Mouse (Mus musculus): ENCODE results near the gene Pcbp1.

- TF ChIP-seq CTCF (conservative IDR thresholded peaks at IDR 0.05; ENCODE audit: low read length) (no peak), NANOG (IDR thresholded peaks at IDR 0.05; ENCODE audit: borderline replicate concordance, low read length) (no peak), POU5F1 (IDR thresholded peaks at IDR 0.05; ENCODE audit: borderline replicate concordance, low read length) (no peak)
These were observed 22.6 kb downstream of the Pcbp1 start for GRCm38 (mm10) chr6:86503513-86503912.

Data from E14TG2a.4 (cell line).